Mouse (Mus musculus): ENCODE data around the gene Oaf. TPM values are rescaled to one million over a fixed set of nuclear protein-coding genes. Genes with fewer than 3 reads are reported as not detected.

The Oaf gene
- polyA plus RNA-seq, 1 experiment from 2014 or later = 88.5 TPM

DNA sequence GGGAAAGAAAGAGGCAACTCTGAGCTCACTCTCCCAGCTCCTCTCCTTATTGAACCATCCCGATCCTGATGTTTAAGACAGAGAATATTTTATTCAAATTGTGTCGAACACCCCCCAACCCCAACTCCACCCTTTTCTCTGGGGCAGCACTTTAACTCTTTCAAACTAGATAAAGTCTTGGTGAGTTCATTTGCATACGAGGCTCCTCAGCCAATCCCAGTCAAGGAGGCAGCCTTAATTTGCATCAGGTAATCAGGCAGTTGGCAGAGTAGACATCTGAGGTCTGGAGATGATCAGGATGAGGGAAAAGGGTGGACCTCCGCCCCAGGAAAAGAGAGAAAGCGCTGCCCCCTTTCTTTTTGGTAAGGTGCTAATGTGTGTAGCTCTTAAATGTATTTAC lies 39.5 kb downstream of the Oaf start:
- peak overlapping the region; percentile 25; the same call in 1 of the 2 replicates for H3K4me2 ChIP-seq (replicated peaks; ENCODE audit: low read depth, low read length)
- H3K9ac ChIP-seq (ENCODE audit: low read depth, low read length) = no peak overlapping the region
- no peak for ATAC-seq (ENCODE audit: low FRiP score, low TSS enrichment)
- H3K9me3 ChIP-seq (ENCODE audit: control insufficient read depth, low read length) = no peaks in the 10 kb centered on the region
- no peak overlapping the region for H3K4me3 ChIP-seq (ENCODE audit: low read length)
- H3K27me3 ChIP-seq (ENCODE audit: control insufficient read depth, insufficient read depth, low read length) = peaks cover 29% of the 10 kb centered on the region
- 10% methylated on average over 5 of the region's 5 CpGs for WGBS
- H3K36me3 ChIP-seq (ENCODE audit: control insufficient read depth, insufficient read depth, low read length) = no peaks in the 10 kb centered on the region
- no peak overlapping the region for H3K27ac ChIP-seq (ENCODE audit: low read depth, low read length)
- H3K4me1 ChIP-seq (ENCODE audit: control insufficient read depth, insufficient read depth, low read length) = 0 out of 2 replicates have a peak, but pooled peaks cover 4% of the 10 kb centered on the region

DNA sequence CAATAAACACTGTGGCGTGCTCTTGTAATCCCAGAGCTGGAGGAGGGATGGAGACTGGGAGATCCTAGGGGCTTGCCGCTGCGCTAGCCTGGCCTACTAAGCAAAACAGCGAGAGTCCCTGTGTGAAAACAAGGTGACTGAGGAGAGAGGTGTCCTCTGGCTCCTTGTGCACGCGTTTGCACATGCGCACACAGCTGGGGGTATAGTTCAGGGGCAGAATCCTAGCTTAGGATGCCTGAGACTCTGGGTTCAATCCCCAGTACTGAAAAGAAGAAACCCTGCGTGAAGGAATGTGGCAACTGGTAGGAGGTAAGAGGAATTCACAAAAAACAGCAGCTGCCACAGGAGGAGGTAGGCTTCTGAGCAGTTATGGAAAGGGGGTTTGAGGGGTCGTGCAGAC lies 45.7 kb downstream of the Oaf start:
- no peak for ATAC-seq (ENCODE audit: low FRiP score, low TSS enrichment)
- 18% methylated on average over 9 of the region's 9 CpGs for WGBS

GRCm38 (mm10) chr9:43191561-43191960 lies 48.1 kb downstream of the Oaf start:
- Histone ChIP-seq H3K36me3 (ENCODE audit: control insufficient read depth, insufficient read depth, low read length) (no peaks in the 10 kb centered on the region), H3K4me2 (replicated peaks; ENCODE audit: low read depth, low read length) (no peak overlapping the region), H3K27me3 (ENCODE audit: control insufficient read depth, insufficient read depth, low read length) (0 out of 2 replicates have a peak, but pooled peaks cover 4% of the 10 kb centered on the region), H3K9me3 (ENCODE audit: control insufficient read depth, low read length) (no peaks in the 10 kb centered on the region), H3K27ac (ENCODE audit: low read depth, low read length) (no peak overlapping the region), H3K4me1 (ENCODE audit: control insufficient read depth, insufficient read depth, low read length) (no peaks in the 10 kb centered on the region), H3K4me3 (ENCODE audit: low read length) (no peak overlapping the region), H3K9ac (ENCODE audit: low read depth, low read length) (no peak overlapping the region)
- ATAC-seq (ENCODE audit: low FRiP score, low TSS enrichment) = no peak
- WGBS = 45% methylated on average over 4 of the region's 4 CpGs

More for the DNA sequence above, 45.7 kb downstream of the Oaf start:
- H3K9me3 ChIP-seq (ENCODE audit: control insufficient read depth, low read length) = no peaks in the 10 kb centered on the region
- H3K4me1 ChIP-seq (ENCODE audit: control insufficient read depth, insufficient read depth, low read length) = no peaks in the 10 kb centered on the region
- 0 out of 2 replicates have a peak, but pooled peaks cover 4% of the 10 kb centered on the region for H3K27me3 ChIP-seq (ENCODE audit: control insufficient read depth, insufficient read depth, low read length)
- H3K4me2 ChIP-seq (replicated peaks; ENCODE audit: low read depth, low read length) = no peak overlapping the region
- H3K9ac ChIP-seq (ENCODE audit: low read depth, low read length) = no peak overlapping the region
- no peaks in the 10 kb centered on the region for H3K36me3 ChIP-seq (ENCODE audit: control insufficient read depth, insufficient read depth, low read length)
- H3K4me3 ChIP-seq (ENCODE audit: low read length) = no peak overlapping the region
- no peak overlapping the region for H3K27ac ChIP-seq (ENCODE audit: low read depth, low read length)

DNA sequence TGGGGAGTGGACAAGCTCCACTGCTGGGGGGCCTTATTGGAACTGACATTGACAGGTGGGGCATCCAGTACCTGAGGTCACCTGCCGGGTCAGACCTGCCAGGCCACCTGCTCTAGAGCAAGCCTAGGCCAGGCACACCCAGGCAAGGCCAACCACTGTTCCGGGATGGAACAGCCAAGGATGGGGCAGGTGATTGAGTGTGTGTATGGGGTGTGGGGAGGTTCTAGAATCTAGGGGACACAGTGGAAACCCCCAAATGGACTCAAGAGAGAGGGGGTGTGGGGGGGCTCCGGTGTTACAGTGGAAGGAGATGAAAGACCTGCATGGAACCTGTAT lies 50.7 kb downstream of the Oaf start:
- WGBS = 62% methylated on average over 3 of the region's 3 CpGs
- Histone ChIP-seq H3K9me3 (ENCODE audit: control insufficient read depth, low read length) (no peaks in the 10 kb centered on the region), H3K4me3 (ENCODE audit: low read length) (no peak overlapping the region), H3K36me3 (ENCODE audit: control insufficient read depth, insufficient read depth, low read length) (no peaks in the 10 kb centered on the region), H3K4me1 (ENCODE audit: control insufficient read depth, insufficient read depth, low read length) (no peaks in the 10 kb centered on the region), H3K27me3 (ENCODE audit: control insufficient read depth, insufficient read depth, low read length) (0 out of 2 replicates have a peak, but pooled peaks cover 4% of the 10 kb centered on the region), H3K9ac (ENCODE audit: low read depth, low read length) (no peak overlapping the region), H3K27ac (ENCODE audit: low read depth, low read length) (no peak overlapping the region), H3K4me2 (replicated peaks; ENCODE audit: low read depth, low read length) (no peak overlapping the region)
- no peak for ATAC-seq (ENCODE audit: low FRiP score, low TSS enrichment)

DNA sequence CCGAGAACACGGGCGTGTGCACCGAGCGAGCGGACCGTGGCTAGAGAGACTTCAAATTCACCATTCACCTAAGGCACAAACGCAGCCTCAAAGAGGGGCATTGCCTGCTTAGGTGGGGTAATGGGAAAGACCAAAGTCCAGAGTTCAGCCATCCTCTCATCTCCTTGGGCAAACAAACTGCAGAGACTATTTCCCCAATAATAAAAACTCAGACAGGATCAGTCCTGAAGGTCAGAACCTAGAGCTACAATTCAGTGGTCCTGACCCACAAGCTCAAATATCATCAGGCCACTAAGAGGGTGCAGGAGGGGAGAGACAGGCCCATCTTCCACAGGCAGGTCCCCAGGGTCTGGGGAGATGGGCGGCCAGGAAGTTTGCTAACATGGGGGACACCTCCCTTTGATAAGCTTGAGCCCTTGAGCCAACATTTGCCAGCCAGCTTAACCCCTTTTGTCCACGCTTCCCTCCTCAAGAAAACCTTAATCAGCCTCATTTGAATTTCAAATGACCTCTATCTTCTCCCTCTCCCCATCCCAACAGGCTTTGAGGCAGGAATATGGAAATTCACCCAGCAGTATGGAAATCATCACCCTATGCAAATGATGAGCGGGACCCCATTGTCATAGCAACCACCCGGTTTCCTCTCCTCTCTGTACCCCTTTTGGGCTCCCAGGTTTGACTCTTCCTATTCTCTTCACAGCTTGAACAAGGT lies 51.2 kb downstream of the Oaf start:
- Histone ChIP-seq H3K27ac (ENCODE audit: low read depth, low read length) (no peak overlapping the region), H3K4me2 (replicated peaks; ENCODE audit: low read depth, low read length) (no peak overlapping the region), H3K27me3 (ENCODE audit: control insufficient read depth, insufficient read depth, low read length) (no peaks in the 10 kb centered on the region), H3K9me3 (ENCODE audit: control insufficient read depth, low read length) (no peaks in the 10 kb centered on the region), H3K4me1 (ENCODE audit: control insufficient read depth, insufficient read depth, low read length) (no peaks in the 10 kb centered on the region), H3K36me3 (ENCODE audit: control insufficient read depth, insufficient read depth, low read length) (no peaks in the 10 kb centered on the region), H3K4me3 (ENCODE audit: low read length) (no peak overlapping the region), H3K9ac (ENCODE audit: low read depth, low read length) (no peak overlapping the region)
- 68% methylated on average over 12 of the region's 12 CpGs for WGBS
- no peak for ATAC-seq (ENCODE audit: low FRiP score, low TSS enrichment)

DNA sequence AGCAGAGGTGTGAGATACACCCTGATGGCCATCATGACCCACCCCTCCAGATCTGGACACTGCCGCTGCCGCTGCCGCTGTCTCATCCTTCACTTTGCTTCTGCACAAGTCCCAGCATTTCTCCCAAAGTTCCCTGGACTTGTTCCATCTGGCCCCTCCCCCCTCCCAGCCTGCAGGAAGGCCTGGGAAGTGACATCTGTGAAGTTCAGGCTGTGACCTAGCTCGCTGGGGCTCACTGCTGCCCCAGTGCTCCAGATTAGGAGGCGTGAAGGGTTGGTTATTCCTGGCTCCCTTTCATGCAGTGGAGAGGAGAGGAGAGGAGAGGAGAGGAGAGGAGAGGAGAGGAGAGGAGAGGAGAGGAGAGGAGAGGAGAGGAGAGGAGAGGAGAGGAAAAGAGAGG lies 60.1 kb downstream of the Oaf start:
- no peaks in the 10 kb centered on the region for H3K27me3 ChIP-seq (ENCODE audit: control insufficient read depth, insufficient read depth, low read length)
- no peak overlapping the region for H3K4me2 ChIP-seq (replicated peaks; ENCODE audit: low read depth, low read length)

GRCm38 (mm10) chr9:43178172-43178571 lies 61.5 kb downstream of the Oaf start:
- H3K4me1 ChIP-seq (ENCODE audit: control insufficient read depth, insufficient read depth, low read length) = 0 out of 2 replicates have a peak, but pooled peaks cover 4% of the 10 kb centered on the region
- 60% methylated on average over 7 of the region's 7 CpGs for WGBS
- no peaks in the 10 kb centered on the region for H3K27me3 ChIP-seq (ENCODE audit: control insufficient read depth, insufficient read depth, low read length)
- H3K4me2 ChIP-seq (replicated peaks; ENCODE audit: low read depth, low read length) = no peak overlapping the region
- no peak overlapping the region for H3K4me3 ChIP-seq (ENCODE audit: low read length)
- no peak overlapping the region for H3K9ac ChIP-seq (ENCODE audit: low read depth, low read length)
- no peaks in the 10 kb centered on the region for H3K36me3 ChIP-seq (ENCODE audit: control insufficient read depth, insufficient read depth, low read length)
- H3K9me3 ChIP-seq (ENCODE audit: control insufficient read depth, low read length) = no peaks in the 10 kb centered on the region
- ATAC-seq (ENCODE audit: low FRiP score, low TSS enrichment) = no peak
- H3K27ac ChIP-seq (ENCODE audit: low read depth, low read length) = no peak overlapping the region

More for the DNA sequence above, 60.1 kb downstream of the Oaf start:
- Histone ChIP-seq H3K9ac (ENCODE audit: low read depth, low read length) (no peak overlapping the region), H3K9me3 (ENCODE audit: control insufficient read depth, low read length) (no peaks in the 10 kb centered on the region), H3K36me3 (ENCODE audit: control insufficient read depth, insufficient read depth, low read length) (no peaks in the 10 kb centered on the region), H3K4me1 (ENCODE audit: control insufficient read depth, insufficient read depth, low read length) (0 out of 2 replicates have a peak, but pooled peaks cover 4% of the 10 kb centered on the region), H3K27ac (ENCODE audit: low read depth, low read length) (no peak overlapping the region), H3K4me3 (ENCODE audit: low read length) (no peak overlapping the region)
- no peak for ATAC-seq (ENCODE audit: low FRiP score, low TSS enrichment)
- WGBS = 27% methylated on average over 5 of the region's 5 CpGs

Other genes with a start within 250 kb of the Oaf start
- gene Arhgef12, start 132.7 kb downstream of the Oaf start, polyA plus RNA-seq (2014; fragmentation: Nextera tagmentation; extraction: Ambion mirVana) = 17.1 and 29.1 TPM in 2 replicates
- gene Tmem136, start 123.3 kb downstream of the Oaf start, polyA plus RNA-seq (2014; fragmentation: Nextera tagmentation; extraction: Ambion mirVana) = 6.1 and 9.7 TPM in 2 replicates
- 0.11 TPM in 1 of 2 replicates, not detected in the other for gene Pou2f3, start 29.5 kb downstream of the Oaf start, polyA plus RNA-seq (2014; fragmentation: Nextera tagmentation; extraction: Ambion mirVana)
- 0.31 and 0.50 TPM in 2 replicates for gene Trim29, start 70.9 kb upstream of the Oaf start, polyA plus RNA-seq (2014; fragmentation: Nextera tagmentation; extraction: Ambion mirVana)